Mouse (Mus musculus): ENCODE data around the gene Ciao2a.

Gene Ciao2a

DNA sequence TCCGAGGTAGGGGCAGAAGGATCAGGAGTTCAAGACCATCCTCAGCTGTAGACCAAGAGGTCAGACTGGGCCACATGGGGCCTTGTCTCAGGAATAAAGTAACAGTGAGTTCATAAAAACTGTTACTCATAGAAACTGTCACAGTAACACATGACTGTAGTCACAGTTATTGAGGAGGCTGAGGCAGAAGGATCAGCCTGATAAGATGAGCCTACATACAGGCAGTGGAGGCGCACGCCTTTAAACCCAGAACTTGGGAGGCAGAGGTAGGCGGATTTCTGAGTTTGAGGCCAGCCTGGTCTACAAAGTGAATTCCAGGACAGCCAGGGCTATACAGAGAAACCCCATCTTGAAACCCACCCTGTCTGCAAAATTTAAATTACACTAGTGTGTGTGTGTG, 6.3 kb upstream of the Ciao2a start:
- no peak for DNase-seq (ENCODE audit: low spot score in 2 of 2)

DNA sequence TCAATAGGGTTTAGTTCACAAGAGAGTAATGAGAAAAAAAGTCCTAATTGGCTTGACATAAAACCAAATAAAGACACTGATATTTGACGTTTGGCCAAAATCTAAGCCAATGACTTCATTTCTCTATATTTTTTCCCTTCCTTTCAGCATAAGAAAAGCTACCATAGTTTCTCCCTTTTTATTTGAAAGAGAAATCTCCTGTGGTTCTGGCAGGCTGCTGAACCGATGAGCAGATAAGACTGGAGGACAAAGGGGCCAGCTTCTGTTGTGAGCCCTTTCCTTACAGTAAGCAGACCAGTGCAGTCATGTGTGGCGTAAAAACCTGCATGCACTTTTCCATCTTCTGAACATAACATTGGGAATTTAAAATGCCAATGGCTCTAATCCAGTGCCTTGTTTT, 5.5 kb upstream of the Ciao2a start:
- no peak for DNase-seq (ENCODE audit: low spot score in 2 of 2)

DNA sequence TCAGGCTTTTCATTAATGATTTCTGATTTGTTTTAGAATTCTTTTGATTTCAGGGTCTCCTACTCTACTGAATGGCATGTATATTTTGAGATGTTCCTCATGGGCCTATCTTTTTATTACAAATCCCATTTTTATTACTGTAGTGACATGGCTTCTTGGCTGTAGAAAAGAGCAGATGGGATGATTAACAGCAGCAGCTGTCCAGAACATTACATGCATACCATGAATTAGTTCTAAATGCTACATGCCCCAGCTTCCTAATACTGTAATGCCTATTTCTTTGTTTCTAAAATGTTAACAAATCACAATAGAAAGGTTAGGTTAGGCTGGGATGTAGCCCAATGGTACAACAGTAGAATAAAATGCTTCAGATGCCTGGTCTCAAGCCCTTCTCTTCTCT, 5.0 kb upstream of the Ciao2a start:
- no peak for DNase-seq (ENCODE audit: low spot score in 2 of 2)

DNA sequence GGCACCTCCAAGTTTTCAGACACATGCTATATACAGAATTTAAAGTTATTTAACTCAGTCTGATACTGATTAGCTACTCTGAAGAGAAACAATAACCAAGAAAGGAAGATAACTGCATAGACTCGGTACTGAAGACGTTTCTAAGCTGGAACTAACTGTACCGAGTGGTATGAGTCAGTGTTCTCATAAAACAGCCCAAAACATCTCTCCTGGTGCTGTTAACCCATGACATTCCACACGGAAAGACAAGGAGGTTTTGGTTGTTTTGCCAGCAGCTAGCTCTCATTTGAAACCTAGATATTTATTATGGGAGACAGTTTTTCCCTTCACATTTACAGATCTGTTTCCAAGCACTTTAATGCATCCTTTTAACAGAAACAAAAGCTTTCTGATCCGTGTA, 2.8 kb upstream of the Ciao2a start:
- DNase-seq (ENCODE audit: low spot score in 2 of 2): no peak

DNA sequence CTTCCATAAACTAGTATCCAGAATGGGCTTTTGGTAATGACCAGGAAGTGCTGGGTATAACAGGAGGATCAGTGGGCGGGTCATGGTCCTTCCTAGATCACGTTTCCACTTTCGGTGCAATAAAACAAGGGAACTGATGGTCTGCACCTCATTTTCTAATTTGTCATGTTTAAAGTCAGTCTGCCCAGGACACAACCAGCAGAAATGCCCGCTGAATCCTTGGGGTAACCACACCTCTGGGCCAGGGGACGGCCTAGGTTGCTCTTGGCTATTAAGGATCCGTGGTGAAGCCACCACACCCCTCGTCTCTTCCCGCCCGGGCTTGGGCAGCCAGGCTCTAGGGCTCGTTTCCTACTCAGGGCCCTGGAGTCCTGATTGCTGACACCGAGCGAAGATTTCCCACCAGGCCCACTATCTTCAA, 2.3 kb upstream of the Ciao2a start:
- no peak for DNase-seq (ENCODE audit: low spot score in 2 of 2)

DNA sequence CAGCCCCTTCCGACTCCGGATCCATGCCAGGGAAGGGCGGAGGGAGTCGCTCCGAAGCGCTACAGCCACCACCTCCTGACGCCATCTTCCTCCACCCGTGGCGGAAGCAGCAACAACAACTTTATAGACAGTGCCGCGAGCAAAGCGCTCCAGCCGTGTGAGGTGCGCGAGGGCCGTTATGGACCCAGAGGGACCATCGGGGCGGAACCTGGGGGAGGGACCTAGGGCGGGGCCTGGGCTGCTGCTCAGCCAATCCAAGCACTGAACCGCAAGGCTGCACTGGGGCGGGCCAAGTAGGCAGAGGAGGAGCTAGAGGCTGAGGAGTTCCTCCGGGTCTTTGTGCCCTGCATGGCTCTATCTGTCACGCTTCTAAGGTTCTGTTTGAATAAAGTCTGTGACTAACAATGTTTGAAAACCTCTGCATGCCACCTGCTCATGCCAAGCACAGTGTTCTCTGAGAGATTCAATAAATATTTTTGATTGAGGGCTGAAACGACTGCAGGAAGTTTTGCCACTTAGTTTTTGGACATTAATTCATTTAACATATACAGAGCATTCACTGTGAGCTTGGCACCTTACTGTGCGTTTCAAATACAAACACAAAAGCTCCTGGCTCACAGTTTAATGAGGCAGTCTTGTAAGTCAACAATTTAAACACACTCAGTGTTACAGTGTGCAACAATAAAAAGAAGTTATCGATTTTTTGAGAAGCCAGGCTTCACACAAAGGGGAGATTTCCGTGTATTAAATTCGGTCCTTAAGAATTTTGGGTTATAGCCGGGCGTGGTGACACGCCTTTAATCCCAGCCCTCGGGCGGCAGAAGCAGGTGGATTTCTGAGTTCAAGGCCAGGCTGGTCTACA, 1.5 kb upstream of the Ciao2a start:
- DNase-seq (ENCODE audit: low spot score in 2 of 2): peak; percentile 93 to 94

DNA sequence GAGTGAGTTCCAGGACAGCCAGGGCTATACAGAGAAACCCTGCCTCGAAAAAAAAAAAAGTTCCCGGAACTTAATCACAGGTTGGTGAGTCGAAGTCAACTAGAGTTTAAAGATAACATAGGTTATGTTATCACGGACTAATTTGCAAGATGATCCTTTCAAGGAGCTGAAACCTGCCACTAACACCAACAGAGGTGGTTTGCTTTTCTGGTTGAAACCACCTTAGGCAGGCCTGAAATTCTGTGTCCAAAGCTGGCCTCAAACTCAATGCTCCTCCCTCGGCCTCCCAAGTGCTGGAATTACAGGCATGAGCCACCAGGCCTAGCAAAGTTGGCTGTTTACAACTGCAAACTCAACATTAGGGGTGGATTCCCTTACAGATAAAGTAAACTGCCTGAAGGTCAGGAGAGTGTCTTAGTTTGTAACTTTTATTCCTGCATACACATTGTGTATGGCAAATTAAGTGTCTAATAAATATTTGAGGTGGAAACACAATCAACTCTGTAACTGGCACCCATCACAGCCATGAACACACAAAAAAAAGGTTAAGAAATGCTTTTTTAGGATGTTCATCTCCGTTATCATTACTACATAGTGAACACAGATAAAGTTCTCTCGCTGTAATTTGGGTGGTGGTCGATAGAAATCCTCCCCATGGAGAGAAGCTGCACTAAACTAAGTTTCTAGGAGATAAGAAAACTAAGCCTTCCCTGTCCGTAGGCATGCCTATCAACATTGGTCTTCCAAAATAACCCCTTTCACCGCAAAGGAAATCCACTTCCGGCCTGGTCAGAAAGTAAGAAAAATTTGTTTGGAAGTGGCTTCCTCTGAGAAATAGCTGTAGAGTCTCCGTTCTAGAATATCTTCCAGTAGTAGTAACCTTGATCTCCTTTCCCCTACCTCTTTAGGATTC, 612 bp upstream of the Ciao2a start:
- DNase-seq (ENCODE audit: low spot score in 2 of 2): no peak

DNA sequence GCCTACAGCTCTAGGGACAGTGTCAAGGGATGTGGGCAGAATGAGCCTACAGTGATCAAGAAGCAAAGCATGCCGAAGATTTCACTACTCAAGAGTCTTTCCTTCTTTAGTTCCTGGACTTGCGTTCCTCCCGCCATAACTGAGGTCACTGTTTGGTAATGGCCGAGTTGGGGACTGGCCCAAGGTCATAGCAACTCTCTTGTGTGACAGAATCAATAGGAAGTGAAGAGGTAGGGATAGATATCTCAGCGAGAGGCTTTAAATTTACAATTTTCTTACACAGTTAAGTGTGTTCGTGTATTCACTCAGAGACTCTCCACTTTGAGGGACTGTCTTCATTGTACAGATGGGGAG, 759 bp downstream of the Ciao2a start:
- DNase-seq (ENCODE audit: low spot score in 2 of 2): no peak

DNA sequence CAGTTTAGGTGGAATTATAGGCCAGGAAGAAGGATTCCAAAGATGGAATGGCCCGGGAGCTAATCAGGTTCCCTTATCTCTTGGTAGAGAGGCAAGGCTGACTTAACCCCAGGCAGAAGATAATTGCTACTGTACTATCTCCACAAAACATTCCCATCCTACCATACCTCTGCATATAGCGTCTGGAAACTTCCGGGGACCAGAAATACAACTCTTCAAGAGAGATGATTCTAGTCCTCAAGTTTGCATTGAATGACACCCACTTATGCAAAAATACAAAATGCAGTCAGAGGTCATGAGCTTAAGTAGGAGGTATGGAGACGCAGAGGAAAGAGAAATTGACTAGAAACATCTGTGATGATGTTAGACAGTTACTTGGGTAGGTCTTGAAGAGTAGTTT, 1.5 kb downstream of the Ciao2a start:
- DNase-seq (ENCODE audit: low spot score in 2 of 2): no peak

DNA sequence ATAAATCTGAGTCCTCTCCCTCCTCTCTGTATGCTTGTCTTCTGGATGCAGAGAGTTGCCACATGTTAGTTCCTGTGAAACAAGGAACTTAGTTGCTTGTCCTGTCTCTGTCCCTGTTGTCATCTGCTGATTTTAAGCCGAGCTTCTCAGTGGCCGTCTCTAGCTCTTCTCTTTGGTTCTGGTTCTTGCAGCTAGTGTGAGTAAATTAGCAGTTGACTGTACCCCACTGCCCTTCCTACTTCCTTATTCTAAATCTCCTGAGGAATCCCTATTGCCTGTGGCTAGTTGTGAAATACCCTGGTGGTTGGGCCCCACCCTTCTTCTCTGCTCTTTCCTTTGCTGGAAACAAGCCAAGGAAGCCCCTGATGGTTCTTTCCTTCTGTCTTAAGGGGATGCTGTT, 5.1 kb downstream of the Ciao2a start:
- DNase-seq (ENCODE audit: low spot score in 2 of 2): no peak

DNA sequence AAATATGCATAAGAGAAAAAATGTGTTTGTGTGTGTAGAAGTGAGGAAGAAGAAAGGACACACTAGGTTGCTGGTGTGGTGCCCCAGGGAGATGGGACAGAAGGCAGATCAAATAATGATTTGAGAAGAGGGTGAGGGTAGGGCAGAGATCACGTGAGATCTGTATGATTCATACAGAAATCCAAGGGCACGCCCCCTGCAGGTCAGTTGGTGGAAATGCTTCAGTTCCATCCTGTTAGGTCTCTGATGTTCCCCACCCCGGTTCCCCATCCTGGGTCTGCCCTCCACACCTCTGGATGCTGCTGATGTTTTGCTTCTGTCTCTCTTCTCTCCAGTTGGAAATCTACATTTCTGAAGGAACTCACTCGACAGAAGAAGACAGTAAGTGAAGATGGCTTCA, 9.6 kb downstream of the Ciao2a start:
- DNase-seq (ENCODE audit: low spot score in 2 of 2): no peak

DNA sequence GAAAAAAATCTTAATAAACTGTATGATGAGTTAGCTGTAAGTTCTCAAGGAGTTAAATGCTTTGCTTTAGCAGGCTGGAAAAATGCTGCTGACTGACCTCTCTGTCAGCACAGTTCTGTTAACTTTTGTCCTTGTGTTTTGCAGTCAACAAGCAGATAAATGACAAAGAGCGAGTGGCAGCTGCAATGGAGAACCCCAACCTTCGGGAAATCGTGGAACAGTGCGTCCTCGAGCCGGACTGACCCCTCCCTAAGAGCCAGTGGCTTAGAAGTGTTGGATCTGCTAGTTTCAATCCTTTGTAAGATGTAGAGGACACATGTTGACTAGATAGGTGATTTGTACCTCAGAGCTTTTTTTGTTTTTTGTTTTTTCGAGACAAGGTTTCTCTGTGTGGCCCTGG, 11.8 kb downstream of the Ciao2a start:
- DNase-seq (ENCODE audit: low spot score in 2 of 2): no peak

DNA sequence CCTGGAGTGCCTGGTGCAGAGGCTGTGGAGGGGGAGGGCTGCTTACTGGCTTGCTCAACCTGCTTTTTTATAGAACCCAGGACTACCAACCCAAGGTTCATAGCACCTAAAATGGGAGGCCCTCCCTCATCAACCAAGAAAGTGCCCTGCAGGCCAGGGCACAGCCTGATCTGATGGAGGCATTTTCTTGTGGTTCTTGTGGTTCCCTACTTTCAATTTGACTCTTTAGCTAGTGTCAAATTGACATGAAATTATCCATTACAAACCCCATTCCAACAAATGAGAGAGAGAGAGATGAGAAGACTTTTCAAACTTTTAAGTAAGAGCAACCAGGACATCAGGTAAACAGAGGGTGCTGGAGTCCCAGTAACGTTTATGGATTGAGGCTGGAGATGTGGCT, 15.9 kb downstream of the Ciao2a start:
- DNase-seq (ENCODE audit: low spot score in 2 of 2): no peak

DNA sequence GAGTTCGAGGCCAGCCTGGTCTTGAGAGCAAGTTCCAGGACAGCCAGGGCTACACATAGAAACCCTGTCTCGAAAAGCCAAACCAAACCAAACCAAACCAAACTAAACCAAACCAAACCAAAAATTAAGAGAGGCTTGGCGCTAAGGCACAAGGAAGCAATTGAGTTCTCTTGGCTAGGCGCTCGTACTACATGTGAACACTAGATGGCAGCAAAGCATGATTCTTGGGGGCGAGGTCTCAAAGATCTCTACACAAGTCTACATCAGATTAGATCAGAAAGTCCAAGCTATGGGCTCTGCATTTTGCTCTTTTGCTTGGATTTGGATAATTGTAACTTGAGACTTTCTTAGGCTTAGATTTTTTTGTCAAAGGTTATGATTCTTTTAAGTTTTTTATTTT, 17.8 kb downstream of the Ciao2a start:
- DNase-seq (ENCODE audit: low spot score in 2 of 2): peak; percentile 79 to 85

DNA sequence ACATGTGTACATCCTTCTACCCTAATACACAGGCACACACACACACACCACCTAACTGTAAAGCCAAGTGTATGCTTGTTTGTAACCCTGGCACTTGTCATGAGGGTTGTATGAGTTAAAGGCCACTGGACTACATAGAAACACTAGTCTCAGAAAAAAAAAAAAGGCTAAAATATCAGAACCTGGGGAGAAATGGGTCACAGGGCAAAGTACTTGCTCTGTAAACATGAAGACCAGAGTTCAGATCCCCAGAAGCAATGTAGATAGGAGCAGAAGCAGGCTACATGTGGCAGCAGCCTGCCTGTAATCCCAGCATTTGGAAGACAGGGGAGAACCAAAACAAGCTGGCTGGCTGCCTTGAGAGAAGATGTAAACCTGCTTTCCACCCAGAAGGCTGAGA, 19.7 kb downstream of the Ciao2a start:
- DNase-seq (ENCODE audit: low spot score in 2 of 2): no peak

DNA sequence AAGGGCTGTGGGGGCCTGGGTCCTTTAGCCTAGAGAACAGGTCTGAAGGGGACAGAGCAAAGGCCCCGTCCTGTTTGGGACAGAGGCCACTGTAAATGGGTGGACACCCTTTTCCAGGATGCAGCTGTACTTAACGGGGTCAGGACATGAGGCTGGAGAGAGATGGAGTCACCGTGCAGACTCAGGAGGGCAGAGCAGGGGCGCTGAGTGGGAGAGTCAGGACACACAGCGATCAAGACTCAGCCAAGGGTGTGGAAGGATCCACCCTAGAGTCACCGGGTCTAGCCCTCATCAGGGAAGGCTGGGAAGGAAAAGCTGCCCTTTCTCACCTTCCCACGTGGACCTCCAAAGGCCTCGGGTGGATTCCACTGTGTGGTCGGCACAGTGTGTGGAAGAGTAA, 25.6 kb downstream of the Ciao2a start:
- DNase-seq (ENCODE audit: low spot score in 2 of 2): no peak

DNA sequence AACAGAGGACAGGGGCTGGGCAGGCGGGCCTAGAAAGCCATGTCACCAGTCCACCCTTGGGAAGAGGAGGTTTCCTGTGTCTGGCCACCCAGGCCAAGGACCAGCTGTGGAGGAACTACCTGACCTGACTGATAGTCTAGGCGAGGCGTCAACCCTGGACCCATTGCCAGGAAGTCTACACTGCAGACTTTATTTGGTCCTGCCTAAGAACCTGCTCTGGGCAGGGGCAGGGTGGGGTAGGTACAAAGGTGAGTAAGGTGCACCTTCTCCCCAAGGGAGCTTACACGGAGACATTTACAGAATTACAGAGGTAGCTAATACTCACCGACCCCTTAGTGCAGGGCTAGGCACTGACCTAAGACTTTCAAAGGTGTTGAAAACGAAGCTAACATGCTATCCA, 27.2 kb downstream of the Ciao2a start:
- no peak for DNase-seq (ENCODE audit: low spot score in 2 of 2)

DNA sequence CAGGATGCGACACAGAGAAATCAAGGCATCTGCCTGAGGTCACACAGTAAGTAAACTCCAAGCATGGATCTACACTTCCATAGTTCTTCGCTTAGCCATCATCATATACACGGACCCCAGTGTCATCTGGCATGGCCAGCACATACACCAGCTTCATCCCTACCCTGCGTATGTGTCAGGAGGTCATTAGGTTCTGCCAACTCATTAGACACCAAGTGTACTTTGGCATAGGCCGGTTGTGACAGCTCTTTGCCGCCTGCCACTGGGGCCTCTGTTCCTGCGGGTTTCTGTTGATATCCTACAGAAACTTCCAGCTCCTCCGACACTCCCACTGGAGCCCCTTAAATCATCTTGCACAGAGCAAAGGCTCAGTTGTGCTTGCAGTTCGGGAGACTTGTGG, 27.6 kb downstream of the Ciao2a start:
- DNase-seq (ENCODE audit: low spot score in 2 of 2): no peak

DNA sequence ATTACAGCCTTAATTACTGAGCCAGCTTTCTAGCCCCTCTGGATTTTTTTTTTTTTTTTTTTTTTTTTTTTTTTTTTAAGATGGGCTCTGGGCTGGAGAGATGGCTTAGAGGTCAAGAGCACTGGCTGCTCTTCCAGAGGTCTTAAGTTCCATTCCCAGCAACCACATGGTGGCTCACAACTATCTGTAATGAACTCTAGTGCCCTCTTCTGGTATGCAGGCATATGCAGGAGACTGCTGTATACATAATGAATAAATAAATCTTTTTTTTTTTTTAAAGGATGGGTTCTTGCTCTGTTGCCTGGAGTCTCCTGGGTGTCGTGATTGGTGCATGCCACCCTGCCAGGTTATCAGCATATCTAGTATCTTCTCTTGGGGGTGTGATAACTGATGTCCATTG, 29.1 kb downstream of the Ciao2a start:
- DNase-seq (ENCODE audit: low spot score in 2 of 2): no peak

DNA sequence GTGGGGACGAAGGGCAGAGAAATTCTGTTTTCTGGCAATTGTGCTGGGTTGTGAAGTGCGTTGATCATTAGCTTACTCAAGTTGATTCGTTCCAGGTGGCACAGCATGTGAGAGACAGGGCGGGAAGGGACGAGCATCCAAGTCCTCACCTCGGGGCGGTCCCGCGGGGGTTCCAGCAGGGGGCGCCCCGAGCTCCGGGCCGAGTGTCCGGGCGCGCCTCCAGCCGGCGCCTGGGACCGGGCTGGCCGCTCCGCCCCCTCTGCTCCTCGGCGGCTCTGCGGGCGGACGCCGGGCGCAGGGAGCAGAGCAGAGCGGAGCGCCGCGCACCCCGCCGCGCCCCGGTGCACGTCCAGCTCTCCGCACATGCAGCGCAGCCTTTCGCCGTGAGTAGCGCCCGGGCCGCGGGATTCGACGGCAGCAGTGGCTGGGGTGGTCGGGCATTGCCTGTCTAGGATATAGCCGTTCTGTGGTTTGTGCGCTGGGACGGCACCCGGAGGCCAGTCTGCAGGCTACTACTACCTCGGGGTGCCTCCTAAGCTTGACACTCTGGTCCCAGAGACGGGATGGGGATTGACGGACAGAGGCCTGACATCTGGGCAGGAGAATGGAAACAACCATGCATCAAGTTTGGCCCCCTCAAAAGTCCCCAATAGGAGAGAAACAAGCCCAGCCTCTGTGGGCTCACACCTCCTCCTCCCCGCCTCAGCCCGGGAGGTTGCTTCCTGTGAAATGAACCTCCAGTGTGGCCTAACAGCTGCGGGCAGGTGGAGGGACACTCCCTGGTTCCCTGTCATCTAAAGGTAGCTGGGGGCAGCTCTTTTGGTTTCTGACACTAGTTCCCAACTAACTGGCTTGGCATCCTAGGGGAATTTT, 31.8 kb downstream of the Ciao2a start, which contains the start of gene Dapk2:
Dapk2 (plus strand) TSS at position 266 of the 873 bp plus-strand sequence.
- peak; percentile 27 to 35 for DNase-seq (ENCODE audit: low spot score in 2 of 2)

DNA sequence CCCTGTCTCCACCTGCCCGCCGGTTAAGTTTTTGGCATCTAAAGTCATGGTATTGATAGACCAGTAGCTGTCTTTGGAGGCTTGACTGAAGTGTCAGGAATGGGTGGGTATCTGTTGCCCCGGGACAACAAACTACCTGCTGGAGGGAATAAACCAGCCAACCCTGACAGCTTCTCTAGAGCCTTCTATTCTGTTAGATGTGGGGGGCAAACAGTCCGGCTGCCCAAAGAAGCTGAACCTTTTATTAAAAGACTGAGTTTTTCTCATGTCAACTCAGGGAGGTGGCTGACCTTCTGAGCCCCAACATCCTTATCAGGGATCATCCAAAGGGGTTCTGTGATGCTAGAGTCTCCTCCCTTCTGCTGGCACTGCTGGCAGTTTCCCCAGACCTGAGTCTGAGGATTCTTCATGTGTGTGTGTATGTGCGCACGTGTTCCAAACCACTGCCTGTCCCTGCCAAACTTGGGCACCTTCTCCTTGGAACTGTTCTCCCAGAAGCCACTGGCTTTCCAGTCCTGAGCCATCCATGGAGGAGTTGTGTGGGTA, 32.5 kb downstream of the Ciao2a start:
- DNase-seq (ENCODE audit: low spot score in 2 of 2): no peak

DNA sequence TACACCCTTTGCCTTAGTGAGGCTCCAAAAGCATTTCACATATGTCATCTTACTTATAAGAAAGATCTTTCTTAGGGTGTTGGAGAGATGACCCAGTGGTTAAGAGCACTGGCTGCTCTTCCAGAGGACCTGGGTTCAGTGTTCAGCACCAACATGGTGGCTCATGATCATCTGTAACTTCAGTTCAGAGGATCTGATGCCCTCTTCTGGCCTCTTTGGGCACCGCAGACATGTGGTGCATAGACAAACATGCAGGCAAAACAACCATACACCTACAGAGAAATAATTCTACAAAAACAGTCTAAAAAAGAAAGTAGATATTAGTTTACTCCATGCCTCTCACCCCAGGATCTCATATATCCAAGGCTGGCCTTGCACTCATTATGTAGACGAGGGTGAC, 33.7 kb downstream of the Ciao2a start:
- DNase-seq (ENCODE audit: low spot score in 2 of 2): no peak
